Mouse (Mus musculus) ES-E14 (cell line): ENCODE measurements at regions not wholly inside any gene's neighbourhood (a gene's known extent, or its start where the extent isn't known, plus 50 kb on each side); places are given as distances from the start of the nearest gene placed in this dataset.

ENCODE experiments used
- CHD2 ChIP-seq: IDR thresholded peaks from 2 replicates; pipeline ENCODE4 v1.6.1; 2014; ENCODE audit warnings: mild to moderate bottlenecking, low read depth, low read length, inconsistent platforms
- MAFK ChIP-seq: IDR thresholded peaks from 2 replicates; pipeline ENCODE4 v1.6.1; 2014; ENCODE audit warnings: mild to moderate bottlenecking, low read depth, low read length, inconsistent platforms; ENCODE audit not compliant: insufficient read depth

DNA sequence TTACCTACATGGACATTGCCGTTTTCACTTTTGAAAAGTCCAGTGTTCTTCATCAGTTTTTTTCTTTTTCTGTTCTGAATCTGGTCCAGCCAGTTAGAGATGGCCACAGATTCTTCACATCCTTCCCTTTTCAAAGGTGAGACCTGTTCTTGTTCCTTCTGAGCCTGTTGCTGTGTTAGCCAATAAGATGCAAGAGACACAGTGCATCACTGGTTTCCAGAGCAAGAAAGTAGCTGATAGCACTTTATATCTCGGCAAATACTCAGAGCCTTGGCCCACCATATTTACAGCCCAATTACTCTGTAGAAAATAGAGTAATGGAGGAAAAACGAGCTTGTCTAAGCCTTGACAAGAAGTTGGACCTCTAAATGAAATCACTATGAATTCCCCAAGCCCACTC, 180.7 kb upstream of the Fbxl17 start:
- no peak for TF ChIP-seq CHD2
- no peak for TF ChIP-seq MAFK
